Mouse (Mus musculus) adrenal gland, postnatal 10 days (tissue): ENCODE measurements around the gene Kdm8. TPM values are rescaled to one million over a fixed set of nuclear protein-coding genes. Genes with fewer than 3 reads are reported as not detected.
"Not testable (repeated sequence)": the region's sequence is repeated elsewhere in the genome, so short reads cannot be mapped to it uniquely, and the experiment has no call there.

Source experiments
- DNase-seq: peaks from one replicate; pipeline ENCODE4 v3.0.0; 2021; ENCODE audit warnings: mixed read lengths
- long read RNA-seq, 2 experiments: library from polyadenylated mRNA; stranded (forward); transcript quantifications; one replicate each; pipeline ENCODE4 v2.0.0; 2021
- total RNA-seq, 2 experiments: library from RNA; stranded (reverse); gene quantifications; 2 replicates each; pipeline ENCODE4 v1.2.3; 2021

Gene Kdm8
- total RNA-seq = 1 to 10 TPM; 3.2 to 4.8 TPM
- long read RNA-seq, experiment 1, transcript Kdm8-201 (8 exons, 2,389 nt) = major isoform, 5 of 8 reads
- long read RNA-seq, experiment 1, partial matches to known transcripts = 2 of 8 reads
- long read RNA-seq, experiment 1, other reads (novel, unspliced or antisense) = 1 of 8 reads
- long read RNA-seq, experiment 2, partial matches to known transcripts = 1 of 2 reads
- long read RNA-seq, experiment 2, other reads (novel, unspliced or antisense) = 0 of 2 reads

DNA sequence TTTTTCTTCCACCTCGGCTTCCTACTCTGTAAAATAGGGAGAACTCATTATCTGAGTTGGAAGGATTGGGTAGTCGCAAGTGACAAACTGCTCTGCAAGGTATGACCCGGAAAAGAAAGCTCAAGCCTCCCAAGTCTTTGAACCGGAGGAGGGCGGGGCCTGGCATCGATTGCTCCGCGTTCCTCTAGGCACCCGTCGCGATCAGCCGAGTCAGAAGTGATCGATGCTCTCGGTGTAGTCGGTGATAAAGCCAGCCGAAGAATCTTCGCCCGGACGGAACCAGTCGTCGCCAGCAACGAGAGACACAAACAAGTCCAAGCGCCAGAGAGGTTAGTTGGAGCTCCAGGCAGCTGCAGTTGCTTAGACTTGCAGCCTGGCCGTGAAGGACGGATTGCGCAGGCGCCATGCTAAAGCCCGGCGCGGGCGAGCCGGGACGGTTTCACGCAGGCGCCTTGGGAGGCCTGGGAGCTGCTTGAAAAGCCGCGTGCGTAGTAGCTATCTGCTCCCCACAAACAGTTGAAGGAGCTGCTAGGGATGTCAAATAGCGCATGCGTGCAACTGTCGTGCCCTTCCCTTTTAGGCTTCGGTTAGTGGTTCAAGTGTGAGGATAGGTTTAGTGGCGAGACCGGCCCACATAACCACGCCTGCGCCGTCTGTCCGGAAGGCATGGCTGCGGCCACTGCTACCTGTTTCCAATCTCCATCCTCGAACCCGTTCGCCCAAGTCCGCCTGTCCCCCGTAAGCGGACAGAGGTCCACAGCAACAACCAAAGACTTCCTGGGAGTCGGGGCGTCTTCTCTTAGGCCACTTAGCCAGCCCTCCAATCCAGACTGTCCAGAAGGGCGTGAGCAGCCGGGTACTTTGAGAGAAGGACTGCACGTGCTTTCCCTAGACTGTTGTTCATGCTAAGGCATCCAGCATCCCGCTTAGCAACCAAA, at the start of gene Kdm8:
Gene Kdm8 (plus strand): TSS at position 213 of the 938 bp plus-strand sequence.
- peak; percentile 94 for DNase-seq

DNA sequence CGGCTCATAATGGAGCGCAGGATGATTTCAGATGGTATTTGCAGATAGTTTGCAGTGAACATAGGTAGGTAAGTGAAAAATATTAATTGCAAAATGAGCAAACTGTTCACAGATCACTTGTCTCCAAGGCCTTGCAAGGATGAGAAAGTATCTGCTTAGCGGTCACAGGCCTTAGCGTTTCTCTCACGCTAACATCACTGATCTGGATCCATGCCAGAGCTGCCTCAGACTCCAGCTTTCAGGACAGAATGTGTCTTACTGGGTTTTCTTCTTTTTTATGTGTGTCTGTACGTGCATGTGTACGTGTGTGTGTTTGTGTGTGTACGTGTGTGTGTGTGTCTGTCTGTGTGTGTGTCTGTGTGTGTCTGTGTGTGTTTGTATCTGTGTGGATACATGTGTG, 46.4 kb upstream of the Kdm8 start:
- DNase-seq = peak; percentile 18

DNA sequence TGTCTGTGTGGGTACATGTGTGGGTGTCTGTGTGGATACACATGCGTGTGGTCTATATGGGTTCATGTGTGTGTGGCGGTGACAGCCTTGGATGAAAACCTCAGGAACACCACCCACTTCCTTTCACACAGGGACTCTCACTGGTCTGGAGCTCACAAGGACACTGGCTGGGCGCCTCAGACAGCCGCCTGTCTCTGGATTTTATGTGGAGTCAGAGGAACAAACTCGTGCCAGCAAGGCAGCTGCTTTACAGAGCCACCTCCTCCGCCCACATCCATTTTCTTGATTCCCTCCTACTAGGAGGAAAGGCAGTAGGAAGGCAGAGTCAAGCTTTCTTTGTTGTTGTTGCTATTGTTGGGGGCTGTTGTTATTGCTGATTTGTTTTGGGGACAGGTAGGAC, 45.8 kb upstream of the Kdm8 start:
- DNase-seq = no peak

DNA sequence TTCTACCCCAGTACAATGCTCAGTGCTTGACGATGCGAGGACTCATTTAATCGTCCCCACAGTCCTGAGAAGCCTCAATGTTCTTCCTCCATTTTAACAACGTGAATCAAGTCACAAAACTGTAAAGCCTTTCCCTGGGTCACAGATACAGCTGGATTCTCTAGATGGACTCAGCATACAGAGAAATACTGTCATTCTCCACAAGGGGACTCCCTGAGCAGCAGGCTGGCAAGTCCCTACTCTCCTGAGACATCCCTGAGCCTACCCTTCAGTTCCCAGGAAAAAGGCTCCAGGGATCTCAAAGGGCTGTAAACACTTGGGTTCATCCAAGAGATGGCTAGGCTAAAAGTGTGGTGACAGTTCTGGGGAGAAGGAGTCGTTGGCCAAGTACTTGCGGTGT, 37.3 kb upstream of the Kdm8 start:
- no peak for DNase-seq

DNA sequence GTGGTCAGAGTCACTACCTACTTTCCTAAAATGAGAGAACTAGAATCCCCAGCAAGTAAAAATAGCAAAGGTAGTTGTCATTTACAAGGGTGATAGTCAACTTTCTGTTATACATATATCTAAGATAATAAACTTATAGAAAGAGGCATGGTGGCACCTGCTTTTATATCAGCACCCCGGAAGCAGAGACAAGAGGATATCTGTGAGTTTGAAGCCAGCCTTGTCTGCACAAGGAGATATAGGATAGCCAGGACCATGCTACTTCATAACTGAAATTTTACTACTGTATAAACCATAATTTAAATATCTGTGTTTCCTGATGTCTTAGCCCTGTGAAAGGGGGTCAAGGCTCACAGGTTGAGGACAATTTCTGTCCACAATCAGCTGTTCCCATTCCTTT, 29.4 kb upstream of the Kdm8 start:
- no peak for DNase-seq

DNA sequence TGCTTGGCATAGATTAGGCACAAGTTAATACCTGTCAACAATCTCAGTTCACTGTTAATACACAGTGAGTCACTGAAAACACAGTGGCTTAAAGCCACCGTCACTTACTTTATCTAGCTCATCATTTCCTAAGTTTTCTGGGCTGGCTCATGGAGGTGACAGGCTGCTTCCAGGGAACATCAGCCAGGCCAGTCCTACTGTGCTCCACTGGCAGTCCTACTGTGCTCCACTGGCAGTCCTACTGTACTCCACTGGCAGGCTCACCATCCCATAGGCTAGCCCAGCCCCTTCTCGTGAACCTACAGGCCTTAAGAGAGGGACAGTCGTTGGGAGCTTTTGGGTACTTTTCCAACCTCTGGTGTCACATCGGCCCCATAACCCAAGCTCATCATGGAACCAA, 28.7 kb upstream of the Kdm8 start:
- DNase-seq = no peak

DNA sequence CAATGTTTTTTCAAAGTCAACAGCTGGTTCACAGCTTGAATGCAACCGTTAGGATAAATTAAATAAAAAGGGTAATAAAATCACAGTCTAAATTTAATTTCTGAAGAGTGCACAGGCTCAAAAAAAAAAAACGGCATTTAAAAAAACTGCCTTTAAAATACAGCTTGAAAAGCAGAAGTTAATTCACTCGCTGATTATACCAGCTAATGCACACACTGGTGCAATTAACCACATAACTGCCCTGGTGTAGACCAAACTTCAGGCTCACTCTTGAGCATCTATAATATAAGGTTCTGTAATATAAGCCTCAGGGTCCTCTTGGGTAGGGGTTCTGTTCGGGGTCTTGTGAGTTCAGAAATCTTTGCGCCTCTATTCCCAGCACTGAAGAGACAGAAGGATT, 27.7 kb upstream of the Kdm8 start:
- DNase-seq = no peak

DNA sequence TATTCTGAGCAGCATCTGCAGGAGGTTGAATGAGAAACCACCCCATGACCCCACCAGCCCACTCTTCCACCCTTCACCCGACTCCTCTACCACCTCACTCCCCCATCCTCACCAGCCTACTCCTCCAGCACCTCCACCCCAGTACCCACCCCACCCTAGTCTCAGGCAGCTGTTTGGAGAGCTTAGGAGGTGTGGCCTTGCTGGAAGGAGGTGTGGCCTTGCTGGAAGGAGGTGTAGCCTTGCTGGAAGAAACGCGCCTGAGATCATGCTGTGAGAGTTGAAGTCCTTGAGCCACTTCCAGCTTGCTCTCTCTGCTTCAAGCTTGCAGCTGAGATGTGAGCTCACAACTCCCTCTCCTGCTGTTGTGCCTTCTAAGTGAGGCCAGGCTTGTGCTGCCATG, 26.1 kb upstream of the Kdm8 start:
- peak; percentile 29 for DNase-seq

DNA sequence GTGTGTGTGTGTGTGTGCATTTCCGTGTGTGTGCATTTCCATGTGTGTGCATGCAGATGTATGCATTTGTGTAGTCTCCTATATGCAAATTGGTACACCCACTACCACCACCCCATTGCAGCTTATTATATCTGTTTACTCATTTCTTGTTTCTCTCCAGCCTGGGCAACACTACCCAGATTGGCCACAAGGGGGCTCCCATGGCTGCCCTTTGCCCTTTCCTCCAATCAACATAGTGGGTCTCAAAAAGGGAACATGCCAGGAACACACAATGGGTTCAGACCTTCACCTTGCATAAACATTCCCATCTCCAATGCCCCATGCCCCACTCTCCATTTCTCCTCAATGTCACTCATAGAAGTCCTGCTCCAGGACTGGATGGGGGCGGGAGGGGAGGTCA, 24.3 kb upstream of the Kdm8 start:
- peak; percentile 77 for DNase-seq

DNA sequence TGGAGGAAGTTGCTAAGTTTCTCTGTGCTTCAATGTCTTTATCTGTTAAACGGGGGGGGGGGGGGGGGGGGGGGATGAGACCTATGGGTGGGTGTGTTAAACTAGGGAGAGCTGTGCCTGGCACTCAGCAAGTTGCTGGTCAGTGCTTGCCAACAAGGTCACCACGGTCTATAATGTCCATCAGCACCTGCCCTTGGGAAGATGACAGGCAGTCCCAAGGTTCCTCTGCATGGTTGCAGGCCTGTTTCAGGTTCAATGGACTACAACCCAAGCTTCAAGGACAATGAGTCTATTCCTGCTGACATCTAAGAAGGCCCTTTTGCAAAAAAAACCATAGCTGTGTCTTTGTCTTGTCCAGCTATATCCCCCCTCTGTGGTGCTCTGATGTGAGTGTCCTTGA, 22.6 kb upstream of the Kdm8 start:
- peak; percentile 23 for DNase-seq

DNA sequence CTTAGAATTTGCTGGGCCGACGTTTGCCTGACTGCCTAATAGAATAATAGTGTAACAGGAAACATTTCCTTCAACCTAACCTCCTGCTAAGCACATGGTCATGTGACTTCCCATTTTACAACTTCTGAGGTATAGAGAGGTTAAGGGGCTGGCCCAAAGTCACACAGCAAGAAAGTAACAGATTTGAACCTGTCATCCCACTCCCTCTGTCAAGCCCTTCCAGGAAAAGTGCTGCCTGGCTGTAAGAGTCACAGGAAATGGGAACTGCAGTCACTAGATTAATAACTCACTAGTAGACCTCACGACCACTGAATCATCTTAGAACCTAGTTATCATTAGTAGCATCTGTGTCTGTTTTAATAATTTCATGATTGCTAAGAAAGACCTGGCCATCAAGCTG, 21.4 kb upstream of the Kdm8 start:
- no peak for DNase-seq

DNA sequence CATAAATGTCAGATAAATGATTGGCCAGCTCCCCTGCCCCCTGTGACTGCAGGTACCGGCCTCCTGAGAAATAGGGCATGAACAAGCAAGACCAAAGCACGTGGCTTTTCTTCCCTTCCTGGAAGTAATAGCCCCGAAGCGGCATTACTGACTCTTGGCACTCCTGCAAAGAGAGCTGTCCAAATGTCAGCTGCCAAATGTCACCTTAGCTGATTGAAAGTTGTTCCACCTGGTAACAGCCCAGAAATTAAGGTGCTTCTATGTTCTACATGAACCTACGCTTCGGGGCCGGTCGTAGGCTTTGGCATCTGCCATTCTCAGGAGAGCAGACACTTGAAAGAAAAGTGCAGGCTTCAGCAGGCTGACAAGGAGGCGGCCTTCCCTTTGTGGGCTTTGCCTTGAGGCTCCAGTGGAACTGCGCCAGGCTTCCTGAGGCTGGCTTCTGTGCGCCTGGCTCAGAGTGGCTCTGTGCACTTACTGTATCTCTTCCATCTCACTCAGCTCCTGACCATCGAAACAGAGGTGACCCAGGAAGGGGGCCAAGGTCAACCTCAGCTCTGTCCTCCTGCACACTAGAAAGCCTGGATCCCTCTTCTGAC, 16.9 kb upstream of the Kdm8 start:
- peak; percentile 78 for DNase-seq

DNA sequence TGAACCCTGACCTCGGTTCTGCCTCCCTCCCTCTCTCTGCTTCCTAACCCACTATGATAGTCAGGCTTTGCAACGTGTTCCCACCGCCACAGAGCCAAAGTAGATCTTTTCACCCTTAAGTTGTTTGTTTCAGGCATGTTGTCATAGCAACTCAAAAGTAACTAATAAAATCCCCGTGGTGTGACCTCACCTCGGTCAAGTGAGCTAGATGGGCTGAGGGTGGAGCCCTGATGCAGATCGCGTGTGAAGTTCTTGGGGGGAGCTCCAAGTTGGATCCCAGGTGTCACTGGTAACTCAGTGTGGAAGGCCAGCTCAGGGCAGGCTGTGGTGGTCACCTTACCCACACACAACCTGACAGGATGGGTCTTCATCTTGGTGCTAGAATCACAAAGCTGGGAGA, 16.1 kb upstream of the Kdm8 start:
- DNase-seq = no peak

DNA sequence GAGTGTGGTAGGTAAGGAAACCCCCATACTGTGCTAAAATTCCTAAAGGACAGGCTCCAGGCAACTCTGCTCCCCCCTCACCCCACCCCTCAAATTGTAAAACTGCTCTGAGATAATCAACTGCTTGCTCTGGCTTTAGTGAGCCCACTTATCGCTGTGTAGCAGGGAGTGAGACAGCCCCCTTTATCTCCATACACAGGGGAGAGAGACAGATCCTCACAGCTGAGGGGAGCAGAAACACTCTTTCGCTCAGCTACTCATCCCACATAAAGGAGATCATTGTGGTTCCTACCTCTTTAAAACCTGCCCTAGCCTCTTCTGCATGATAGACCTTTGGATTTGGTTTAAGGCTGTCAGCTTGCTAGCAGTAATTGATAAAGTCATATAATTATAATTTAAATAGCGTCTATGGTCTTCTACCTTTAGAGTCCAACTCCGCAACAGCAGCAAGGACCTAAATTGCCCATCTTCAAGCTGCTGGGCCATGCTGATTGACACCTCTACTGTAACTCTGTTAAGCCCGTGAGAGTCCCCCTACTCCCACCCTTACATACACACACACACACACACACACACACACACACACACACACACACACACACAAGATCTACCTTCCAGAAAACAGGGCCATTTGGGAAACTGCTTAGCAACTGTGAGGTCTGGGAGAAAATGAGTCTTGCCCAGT, 15.5 kb upstream of the Kdm8 start:
- DNase-seq = not testable (repeated sequence)

DNA sequence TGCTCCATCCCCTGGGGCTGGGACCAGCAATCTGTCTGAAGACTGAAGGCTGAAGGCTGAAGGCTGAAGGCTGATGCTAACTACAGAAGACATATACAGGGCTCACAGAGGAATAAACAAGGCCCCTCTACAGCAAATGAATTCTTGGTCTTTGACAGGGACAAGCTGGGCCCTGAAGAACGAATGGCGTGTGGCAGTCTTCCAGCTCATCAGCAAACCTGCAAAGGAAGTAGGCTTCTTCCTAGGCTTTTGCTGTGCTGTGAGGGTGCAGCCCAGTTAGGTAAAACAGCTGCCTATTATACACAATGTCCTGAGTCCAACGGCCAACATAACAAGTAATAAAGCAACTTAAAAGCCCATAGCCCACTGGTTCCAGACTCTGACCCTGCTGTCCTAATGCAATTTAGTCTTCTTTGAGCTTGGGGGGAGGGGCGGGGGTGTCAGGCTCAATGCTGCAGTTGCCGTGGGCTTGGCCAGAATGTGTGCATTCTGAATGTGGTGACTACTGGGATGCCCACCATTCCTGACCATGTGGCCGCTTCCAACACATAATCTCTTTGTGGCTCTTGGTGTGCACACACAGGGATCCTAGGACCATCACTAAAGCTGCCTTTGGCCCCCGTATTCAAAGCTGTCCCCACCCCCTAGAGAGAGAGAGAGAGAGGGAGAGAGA, 14.2 kb upstream of the Kdm8 start:
- DNase-seq = no peak

DNA sequence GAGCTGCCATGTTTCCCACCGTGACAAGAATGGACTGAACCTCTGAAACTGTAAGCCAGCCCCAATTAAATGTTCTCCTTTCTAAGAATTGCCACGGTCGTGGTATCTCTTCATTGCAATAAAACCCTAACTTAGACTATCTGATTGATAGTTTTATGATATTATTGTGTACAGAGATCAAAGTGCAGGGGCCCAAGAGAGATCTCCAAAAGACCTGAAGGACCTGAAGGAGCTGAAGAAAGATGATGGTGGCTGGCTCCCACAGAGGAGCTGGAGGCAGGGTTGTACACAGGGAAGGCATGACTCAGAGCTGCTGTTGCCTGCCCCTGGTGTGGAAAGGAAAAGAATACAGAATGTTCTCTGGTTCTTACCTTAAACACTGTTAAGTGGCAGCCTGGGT, 10.6 kb upstream of the Kdm8 start:
- no peak for DNase-seq

DNA sequence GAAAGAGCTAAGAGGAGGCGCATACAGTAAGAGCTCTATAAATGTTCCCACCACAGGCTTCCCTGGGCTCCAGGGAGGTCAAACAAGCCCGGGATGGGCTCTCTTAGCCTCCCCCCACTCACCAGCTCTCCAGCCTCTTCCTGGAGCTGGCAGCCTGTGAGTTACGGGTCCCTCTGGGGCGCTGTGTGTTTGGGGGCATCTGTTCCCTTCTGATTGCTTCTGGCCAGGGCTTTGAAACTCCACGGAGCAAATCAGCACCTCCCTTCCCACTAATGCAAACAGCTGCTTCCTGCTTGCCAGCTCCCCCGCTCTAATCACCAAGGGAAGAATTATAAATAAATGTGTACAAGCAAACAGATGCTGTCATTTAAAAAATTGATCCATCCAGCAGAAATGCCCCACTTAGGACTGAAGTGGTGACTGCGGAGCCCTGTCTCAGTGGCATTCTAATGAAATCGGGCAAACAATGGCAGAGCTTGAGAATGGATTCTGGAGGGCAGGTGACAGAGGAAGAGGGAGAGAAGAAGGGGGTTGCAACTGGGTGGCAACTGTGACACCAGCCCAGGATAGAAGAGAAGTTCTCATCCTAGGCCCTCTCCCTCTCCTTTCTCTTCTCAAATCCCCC, 9.7 kb upstream of the Kdm8 start:
- no peak for DNase-seq

DNA sequence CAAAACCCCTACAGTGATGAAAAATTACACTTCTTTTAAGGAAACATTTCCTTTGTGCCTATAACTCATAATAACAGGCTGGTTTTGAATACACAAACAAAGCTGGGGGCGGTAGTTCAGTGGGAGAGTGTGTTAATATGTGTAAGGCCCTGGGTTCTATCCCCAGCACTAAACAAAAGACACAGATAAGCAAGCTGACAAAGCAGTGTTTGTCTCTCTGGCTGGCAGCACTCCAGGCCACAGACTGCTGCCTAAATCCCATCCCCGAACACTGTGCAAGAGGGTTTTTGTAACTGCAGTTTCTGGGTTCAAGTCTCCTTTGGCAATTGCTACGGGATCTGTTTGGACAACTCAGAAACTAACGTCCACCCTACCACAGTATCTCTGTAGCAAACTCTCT, 2.2 kb upstream of the Kdm8 start:
- DNase-seq = no peak

DNA sequence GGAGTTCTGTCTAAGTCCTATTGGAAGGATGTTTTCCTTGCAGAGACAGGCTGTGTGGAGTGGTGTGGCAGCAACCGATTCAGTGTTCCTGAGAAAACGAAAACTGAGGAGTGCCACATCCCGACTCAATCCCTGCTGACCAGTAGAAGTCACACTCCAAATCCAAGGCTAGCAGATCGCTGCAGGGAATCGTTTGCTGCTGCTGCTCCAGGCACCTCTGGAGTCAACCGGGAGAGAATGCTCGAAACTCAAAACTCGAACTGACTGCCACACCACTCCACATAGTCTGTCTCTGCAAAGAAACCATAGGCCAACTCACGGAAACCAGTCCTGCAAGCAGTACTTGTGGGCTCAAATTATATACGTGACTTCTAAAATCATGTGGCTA, 406 bp upstream of the Kdm8 start:
- peak; percentile 18 for DNase-seq

DNA sequence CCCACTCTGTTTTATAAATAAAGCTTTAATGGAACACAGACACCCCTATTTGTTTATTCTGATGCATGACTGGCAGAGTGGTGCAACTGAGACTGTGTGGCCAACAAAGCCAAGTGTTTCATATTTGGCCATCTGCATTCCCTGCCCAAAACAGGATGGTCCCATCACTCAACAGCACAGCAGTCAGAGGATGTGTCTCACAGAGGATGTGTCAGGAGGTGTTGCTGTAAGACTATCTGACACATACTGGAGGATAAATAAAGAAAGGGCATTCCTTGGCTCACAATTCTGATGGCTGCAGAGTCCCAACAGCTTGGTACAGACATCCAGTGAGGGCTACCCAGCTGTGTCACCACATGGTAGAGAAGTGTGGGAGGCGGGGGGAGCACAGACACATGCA, 6.2 kb downstream of the Kdm8 start:
- no peak for DNase-seq

DNA sequence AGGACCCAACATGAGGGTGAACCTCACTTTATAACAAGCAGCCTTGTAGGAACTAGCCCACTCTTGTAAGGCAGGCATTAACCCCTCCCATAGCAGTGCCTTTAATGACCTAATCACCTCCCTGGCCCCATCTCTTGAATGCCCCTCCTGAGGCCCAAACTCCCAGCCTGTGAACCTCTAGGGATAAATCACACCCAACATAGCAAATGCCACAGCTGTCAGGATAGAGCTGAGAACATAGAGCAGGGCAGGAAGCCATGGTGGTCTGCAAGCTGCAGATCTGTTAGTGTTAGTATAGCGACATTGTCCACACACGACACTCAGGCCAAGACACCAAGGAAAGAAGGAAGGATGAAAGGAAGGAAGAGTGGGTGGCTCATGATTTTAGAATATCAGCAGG, 6.6 kb downstream of the Kdm8 start:
- no peak for DNase-seq

DNA sequence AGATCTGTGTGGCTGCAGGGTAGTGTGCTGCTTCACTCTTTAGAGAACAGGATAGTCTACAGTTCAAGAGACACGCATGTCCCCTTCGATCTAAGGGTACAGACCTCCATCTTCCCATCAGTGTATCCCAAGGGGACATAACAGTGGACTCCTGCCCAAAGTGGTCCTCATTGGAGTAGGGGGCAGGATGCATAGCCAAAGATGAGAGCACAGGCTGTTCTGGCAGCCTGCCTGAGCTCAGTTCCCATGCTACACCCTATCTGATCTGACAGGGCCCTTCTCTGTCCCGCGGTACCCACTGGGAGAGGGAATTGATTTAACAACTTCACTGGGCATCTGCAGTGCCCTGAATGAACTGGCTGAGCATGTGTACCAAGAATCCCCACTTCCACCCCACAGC, 9.2 kb downstream of the Kdm8 start:
- DNase-seq = no peak
